ENCODE assay signal across 25 mouse cellular contexts in genomic region chr8:13216386-13216785, GRCm38 (mm10). TPM values are rescaled to one million over a fixed set of nuclear protein-coding genes. Genes with fewer than 3 reads are reported as not detected.
DNase-seq lines count a peak whose midpoint lies in the region; ATAC-seq and TF ChIP-seq lines count a peak whose summit lies in the region.
"Had no signal": no experiment of that assay in that cellular context is flagged by ENCODE, and none has a peak within 500 bp of the region (broad histone marks: within the 10 kb centered on the region; RNA-seq: fewer than 3 reads in every experiment).

No protein-coding gene starts in this region.

- intact Hi-C loops in heart, postnatal 10 days (cut with DNase I): no loop called here
- intact Hi-C loops in heart, postnatal 25 days (cut with DNase I): loop anchor here (10.0 kb wide), 1 partner anchor 322 kb away; no protein-coding TSS in a partner anchor

- no peak for ATAC-seq in heart, embryonic 11.5 days (replicated peaks; ENCODE audit: insufficient number of reproducible peaks, low FRiP score, low TSS enrichment)
- no peak for ATAC-seq in heart, postnatal 0 days (ENCODE audit: insufficient read depth, low read depth)
- ATAC-seq in liver, postnatal 0 days: peak; percentile 33
- no peak for ATAC-seq in liver, embryonic 11.5 days (replicated peaks; ENCODE audit: low FRiP score)
- ATAC-seq: forebrain, embryonic 13.5 days; inflammation-experienced regulatory T-cells, adult 6 months had no signal

- H3K9me3 ChIP-seq in heart, embryonic 11.5 days (replicated peaks; ENCODE audit: control insufficient read depth, low read length): no peaks in the 10 kb centered on the region
- no peaks in the 10 kb centered on the region for H3K9me3 ChIP-seq in heart, postnatal 0 days (replicated peaks; ENCODE audit: control insufficient read depth, low read length)
- no peaks in the 10 kb centered on the region for H3K9me3 ChIP-seq in liver, postnatal 0 days (ENCODE audit: low read length)
- no peaks in the 10 kb centered on the region for H3K9me3 ChIP-seq in liver, embryonic 11.5 days (ENCODE audit: control insufficient read depth, low read length)
- H3K9me3 ChIP-seq: forebrain, embryonic 13.5 days; hindbrain, embryonic 10.5 days; hindbrain, embryonic 15.5 days; neural tube, embryonic 13.5 days had no signal

- H3K9ac ChIP-seq in heart, embryonic 11.5 days (ENCODE audit: low read depth, low read length): no peak overlapping the region
- no peak overlapping the region; the same call in 1 of the 2 replicates for H3K9ac ChIP-seq in heart, postnatal 0 days (replicated peaks; ENCODE audit: low read depth, low read length)
- H3K9ac ChIP-seq in liver, postnatal 0 days (replicated peaks): no peak overlapping the region
- no peak overlapping the region for H3K9ac ChIP-seq in liver, embryonic 11.5 days (ENCODE audit: low read depth, low read length)
- H3K9ac ChIP-seq: forebrain, embryonic 13.5 days; hindbrain, embryonic 15.5 days; neural tube, embryonic 13.5 days had no signal

- TF ChIP-seq EP300 in heart, postnatal 0 days (IDR thresholded peaks at IDR 0.05; ENCODE audit: low read depth): no peak
- TF ChIP-seq EP300 in liver, postnatal 0 days (IDR thresholded peaks at IDR 0.05; ENCODE audit: low read depth): no peak

- no peaks in the 10 kb centered on the region for H3K27me3 ChIP-seq in heart, embryonic 11.5 days (ENCODE audit: control insufficient read depth, insufficient read depth, low read length)
- H3K27me3 ChIP-seq in heart, postnatal 0 days (ENCODE audit: control insufficient read depth, insufficient read depth, low read length): no peaks in the 10 kb centered on the region
- H3K27me3 ChIP-seq in liver, postnatal 0 days (ENCODE audit: insufficient read depth, low read length): no peaks in the 10 kb centered on the region
- H3K27me3 ChIP-seq in liver, embryonic 11.5 days (replicated peaks; ENCODE audit: control insufficient read depth, insufficient read depth, low read length): no peaks in the 10 kb centered on the region
- H3K27me3 ChIP-seq: forebrain, embryonic 13.5 days; hindbrain, embryonic 15.5 days; neural tube, embryonic 13.5 days had no signal

- TF ChIP-seq CTCF in heart, postnatal 0 days (IDR thresholded peaks at IDR 0.05; ENCODE audit: low read depth): no peak
- no peak for TF ChIP-seq CTCF in liver, postnatal 0 days (IDR thresholded peaks at IDR 0.05; ENCODE audit: low read depth)

- peaks cover 15% of the 10 kb centered on the region for H3K4me1 ChIP-seq in heart, embryonic 11.5 days (ENCODE audit: control insufficient read depth, insufficient read depth, low read length)
- H3K4me1 ChIP-seq in heart, postnatal 0 days (ENCODE audit: control insufficient read depth, insufficient read depth): peaks cover 16% of the 10 kb centered on the region; the same call in 1 of the 2 replicates
- H3K4me1 ChIP-seq in liver, postnatal 0 days (ENCODE audit: insufficient read depth): peaks cover 9% of the 10 kb centered on the region
- H3K4me1 ChIP-seq in liver, embryonic 11.5 days (replicated peaks; ENCODE audit: control insufficient read depth, insufficient read depth, low read length): peaks cover 6% of the 10 kb centered on the region

- no peak overlapping the region for H3K4me3 ChIP-seq in heart, embryonic 11.5 days (ENCODE audit: low read depth, low read length)
- H3K4me3 ChIP-seq in heart, postnatal 0 days (ENCODE audit: low read depth, low read length): no peak overlapping the region
- no peak overlapping the region for H3K4me3 ChIP-seq in liver, postnatal 0 days (ENCODE audit: low read depth, low read length)
- H3K4me3 ChIP-seq in liver, embryonic 11.5 days (ENCODE audit: low read depth, low read length): no peak overlapping the region
- H3K4me3 ChIP-seq: forebrain, embryonic 13.5 days; heart, adult 2 months; hindbrain, embryonic 10.5 days; hindbrain, embryonic 15.5 days; layer of hippocampus, adult 2 months; left cerebral cortex, adult 2 months; neural tube, embryonic 13.5 days had no signal

- H3K27ac ChIP-seq in heart, embryonic 11.5 days (ENCODE audit: low read depth, low read length): peak overlapping the region; percentile 37
- H3K27ac ChIP-seq in heart, postnatal 0 days (ENCODE audit: low read depth): peak overlapping the region; percentile 38; the same call in 1 of the 2 replicates
- H3K27ac ChIP-seq in liver, postnatal 0 days (ENCODE audit: low read depth): no peak overlapping the region
- H3K27ac ChIP-seq in liver, embryonic 11.5 days (ENCODE audit: low read depth, low read length): no peak overlapping the region
- H3K27ac ChIP-seq: forebrain, embryonic 13.5 days; heart, adult 2 months; hindbrain, embryonic 10.5 days; hindbrain, embryonic 15.5 days; layer of hippocampus, adult 2 months; left cerebral cortex, adult 2 months; neural tube, embryonic 13.5 days had no signal

- 0 out of 2 replicates have a peak, but pooled peaks cover 3% of the 10 kb centered on the region for H3K36me3 ChIP-seq in heart, embryonic 11.5 days (ENCODE audit: control insufficient read depth, insufficient read depth, low read length)
- H3K36me3 ChIP-seq in heart, postnatal 0 days (replicated peaks; ENCODE audit: control insufficient read depth, insufficient read depth, low read length): peaks cover 3% of the 10 kb centered on the region
- H3K36me3 ChIP-seq in liver, postnatal 0 days (replicated peaks; ENCODE audit: insufficient read depth, low read length): no peaks in the 10 kb centered on the region
- H3K36me3 ChIP-seq in liver, embryonic 11.5 days (ENCODE audit: control insufficient read depth, insufficient read depth, low read length): no peaks in the 10 kb centered on the region
- H3K36me3 ChIP-seq: hindbrain, embryonic 10.5 days; hindbrain, embryonic 15.5 days; neural tube, embryonic 13.5 days had no signal

- no peak for DNase-seq in heart, postnatal 10 days
- DNase-seq in heart, postnatal 0 days (ENCODE audit: low spot score): no peak
- DNase-seq in heart, postnatal 25 days (ENCODE audit: low spot score): no peak
- no peak for DNase-seq in liver, postnatal 0 days
- DNase-seq in liver, embryonic 11.5 days (ENCODE audit: low spot score): no peak
- no peak for DNase-seq in testis, postnatal 14 days (ENCODE audit: low spot score)
- DNase-seq: adrenal gland, postnatal 36 days; B cell, adult 2 months; cerebellum, adult 2 months; cerebellum, postnatal 14 days; gastrocnemius, postnatal 25 days; heart, adult 2 months; kidney, adult 2 months; kidney, postnatal 36 days; lung, postnatal 10 days; right cerebral cortex, postnatal 4 days; thymus, postnatal 4 days had no signal

- WGBS in heart, embryonic 11.5 days (ENCODE audit: insufficient replicate concordance): 65% methylated on average over 8 of the region's 8 CpGs
- 64% methylated on average over 8 of the region's 8 CpGs for whole genome bisulfite sequencing in heart, postnatal 0 days
- WGBS in liver, postnatal 0 days (ENCODE audit: insufficient replicate concordance): 58% methylated on average over 8 of the region's 8 CpGs
- 67% methylated on average over 8 of the region's 8 CpGs for WGBS in liver, embryonic 11.5 days

- no peak overlapping the region for H3K4me2 ChIP-seq in heart, embryonic 11.5 days
- no peak overlapping the region for H3K4me2 ChIP-seq in heart, postnatal 0 days (ENCODE audit: low read depth, low read length)
- H3K4me2 ChIP-seq in liver, postnatal 0 days (ENCODE audit: low read depth, low read length): no peak overlapping the region
- no peak overlapping the region for H3K4me2 ChIP-seq in liver, embryonic 11.5 days
- H3K4me2 ChIP-seq: forebrain, embryonic 13.5 days; hindbrain, embryonic 15.5 days; neural tube, embryonic 13.5 days had no signal

RNA-seq across cellular contexts. Expression of gene Grtp1, which starts 16.0 kb away (rescaled TPM):
- 28.2 and 30.6 TPM in 2 replicates for polyA plus RNA-seq in heart, embryonic 11.5 days (2014; fragmentation: Nextera tagmentation; extraction: Ambion mirVana)
- total RNA-seq in heart, postnatal 10 days (2021): 1 to 10 TPM; 2.5 to 2.6 TPM
- 4.4 and 9.9 TPM in 2 replicates for total RNA-seq in heart, postnatal 0 days (2014; rRNA removed; ENCODE audit: low replicate concordance)
- 10.0 and 11.9 TPM in 2 replicates for polyA plus RNA-seq in heart, postnatal 0 days (2015; fragmentation: Nextera tagmentation; extraction: Ambion mirVana)
- 1 to 10 TPM; 4.1 to 5.2 TPM for total RNA-seq in heart, postnatal 25 days (2021)
- polyA plus RNA-seq in liver, postnatal 0 days (2015; fragmentation: Nextera tagmentation; extraction: Ambion mirVana): 10.6 and 12.1 TPM in 2 replicates
- polyA plus RNA-seq in liver, embryonic 11.5 days (2014; fragmentation: Nextera tagmentation; extraction: Ambion mirVana): 19.7 and 23.3 TPM in 2 replicates

RNA-seq across cellular contexts. Expression of gene Adprhl1, which starts 37.6 kb away (rescaled TPM):
- 132 and 142 TPM in 2 replicates for polyA plus RNA-seq in heart, embryonic 11.5 days (2014; fragmentation: Nextera tagmentation; extraction: Ambion mirVana)
- total RNA-seq in heart, postnatal 10 days (2021): 100 to 1,000 TPM; 418 to 470 TPM
- total RNA-seq in heart, postnatal 0 days (2014; rRNA removed; ENCODE audit: low replicate concordance): 252 and 255 TPM in 2 replicates
- 317 and 337 TPM in 2 replicates for polyA plus RNA-seq in heart, postnatal 0 days (2015; fragmentation: Nextera tagmentation; extraction: Ambion mirVana)
- 100 to 1,000 TPM; 515 to 520 TPM for total RNA-seq in heart, postnatal 25 days (2021)
- polyA plus RNA-seq in liver, postnatal 0 days (2015; fragmentation: Nextera tagmentation; extraction: Ambion mirVana): 0.45 TPM in 1 of 2 replicates, not detected in the other
- 0.70 TPM in 1 of 2 replicates, not detected in the other for polyA plus RNA-seq in liver, embryonic 11.5 days (2014; fragmentation: Nextera tagmentation; extraction: Ambion mirVana)
- polyA plus RNA-seq: forebrain, embryonic 13.5 days; inflammation-experienced regulatory T-cells, adult 6 months had no signal

RNA-seq across cellular contexts. Expression of gene Lamp1, which starts 57.4 kb away (rescaled TPM):
- 334 and 393 TPM in 2 replicates for polyA plus RNA-seq in heart, embryonic 11.5 days (2014; fragmentation: Nextera tagmentation; extraction: Ambion mirVana)
- total RNA-seq in heart, postnatal 10 days (2021): 100 to 1,000 TPM; 310 to 323 TPM
- total RNA-seq in heart, postnatal 0 days (2014; rRNA removed; ENCODE audit: low replicate concordance): 317 and 327 TPM in 2 replicates
- polyA plus RNA-seq in heart, postnatal 0 days (2015; fragmentation: Nextera tagmentation; extraction: Ambion mirVana): 266 and 267 TPM in 2 replicates
- 100 to 1,000 TPM; 374 to 387 TPM for total RNA-seq in heart, postnatal 25 days (2021)
- polyA plus RNA-seq in liver, postnatal 0 days (2015; fragmentation: Nextera tagmentation; extraction: Ambion mirVana): 199 and 206 TPM in 2 replicates
- 251 and 283 TPM in 2 replicates for polyA plus RNA-seq in liver, embryonic 11.5 days (2014; fragmentation: Nextera tagmentation; extraction: Ambion mirVana)

Comparison
In these comparisons a context has a peak if more than half of its experiments do, and no peak if none do; other contexts are left out.
1. H3K27ac ChIP-seq: peak in heart, embryonic 11.5 days (single experiment) and heart, postnatal 0 days (single experiment); none in liver, postnatal 0 days (single experiment) and liver, embryonic 11.5 days (single experiment).
2. RNA of gene Adprhl1, which starts 37.6 kb away (polyA plus RNA-seq): 317 to 337 TPM in heart, postnatal 0 days and 132 to 142 TPM in heart, embryonic 11.5 days; 0.70 TPM in liver, embryonic 11.5 days and 0.45 TPM in liver, postnatal 0 days; every median in the first group is over 10 times any median in the second.